Mouse (Mus musculus) frontal cortex, postnatal 14 days (tissue): Measurements from ENCODE around the gene Kcna10.

ENCODE experiments used
- DNase-seq, 2 experiments: peaks; one replicate each; pipeline ENCODE4 v3.0.0; 2022; ENCODE audit warnings: low spot score in 2 of 2

The Kcna10 gene

DNA sequence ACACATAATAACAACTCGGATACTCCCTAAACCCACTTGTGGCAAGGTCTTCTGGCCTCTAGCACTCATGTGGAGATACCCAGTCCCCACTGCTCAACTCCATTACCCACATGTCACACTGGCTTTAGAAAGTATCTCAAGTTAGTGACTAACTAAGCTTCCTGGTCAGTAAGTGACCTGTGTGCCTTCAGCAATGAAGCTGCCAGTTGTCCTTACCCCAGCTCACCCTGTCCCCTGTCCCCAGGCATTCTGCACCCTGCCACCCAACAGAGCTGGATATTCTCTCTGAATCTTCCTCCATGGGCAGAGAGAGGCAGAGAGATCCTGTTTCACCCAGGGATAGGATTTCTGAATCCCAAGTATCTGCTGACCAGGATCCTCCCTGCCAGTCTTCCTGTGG is at the start of gene Kcna10:
Kcna10 (plus strand) TSS at position 301 of the 400 bp plus-strand sequence.
- no peak for DNase-seq

DNA sequence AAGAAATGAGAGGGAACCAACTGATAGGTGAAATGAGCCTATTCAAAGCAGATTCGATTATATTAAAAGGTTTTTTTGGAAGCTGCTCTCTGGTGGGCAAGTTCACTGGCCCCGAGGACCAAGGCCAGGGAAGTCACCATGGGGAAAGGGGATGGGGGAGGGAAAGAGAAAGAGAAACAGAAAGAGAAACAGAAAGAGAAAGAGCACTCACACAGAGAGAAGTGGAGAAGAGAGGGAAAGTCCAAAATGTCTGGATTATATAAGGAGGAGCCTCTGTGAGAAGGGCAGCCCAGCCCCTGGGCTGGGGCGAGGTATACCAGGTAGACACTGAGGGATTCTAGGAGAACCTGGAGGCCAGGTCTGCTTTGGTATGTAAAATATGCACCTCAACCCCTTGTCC is 48.4 kb upstream of the Kcna10 start:
- DNase-seq, result no peak

DNA sequence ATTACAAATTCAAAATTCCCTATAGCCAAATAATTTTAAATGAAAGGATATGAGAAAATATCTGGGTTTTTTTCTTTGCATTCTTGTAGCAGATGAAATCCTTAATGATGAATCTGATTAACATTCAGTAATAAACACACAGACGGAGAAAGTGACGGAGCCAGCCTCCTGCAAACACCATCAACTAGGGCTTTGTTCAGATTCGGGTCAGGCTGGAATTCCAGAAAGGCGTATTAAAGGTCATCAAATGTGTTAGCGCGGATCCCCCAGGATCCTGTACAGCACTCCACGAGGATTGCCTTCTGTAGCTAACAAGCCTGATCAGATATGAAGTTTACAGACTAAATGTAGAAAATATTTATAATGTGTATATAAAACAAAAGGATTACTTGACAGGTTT is 35.7 kb upstream of the Kcna10 start:
- no peak for DNase-seq

DNA sequence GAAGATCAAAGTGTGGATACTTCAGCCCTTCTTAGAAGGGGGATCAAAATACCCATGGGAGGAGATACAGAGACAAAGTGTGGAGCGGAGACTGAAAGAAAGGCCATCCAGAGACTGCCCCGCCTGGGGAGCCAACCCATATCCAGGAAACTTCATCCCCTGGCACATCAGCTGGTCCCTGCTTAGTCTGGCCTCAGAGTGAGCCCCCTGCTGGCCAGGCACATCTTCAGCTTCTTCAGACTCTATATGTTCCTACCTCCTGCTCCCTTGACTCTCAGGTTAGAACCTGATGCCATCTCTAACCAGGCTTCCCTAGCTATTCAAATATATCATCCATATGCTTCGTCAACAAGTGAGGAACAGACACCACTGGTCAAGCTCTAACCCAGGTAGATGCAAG is 33.9 kb upstream of the Kcna10 start:
- DNase-seq, result no peak

DNA sequence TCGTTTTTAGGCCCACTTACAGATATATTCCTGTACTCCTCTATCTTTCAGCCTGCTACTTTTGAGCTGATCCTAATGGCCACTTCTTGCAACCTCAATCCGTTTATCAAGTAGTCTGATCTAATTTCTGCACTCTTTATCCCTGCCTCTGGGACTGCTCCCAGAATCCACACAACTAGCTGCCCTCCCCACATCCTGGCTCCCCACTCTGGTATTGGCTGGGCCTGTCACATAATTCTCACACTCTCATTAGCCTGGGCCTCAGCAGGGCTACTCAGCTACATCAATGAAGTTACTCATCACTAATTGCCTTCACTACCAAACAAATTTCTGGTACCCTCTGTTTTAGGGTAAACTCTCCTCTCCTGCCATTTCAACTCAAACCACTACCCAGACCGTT is 32.4 kb upstream of the Kcna10 start:
- DNase-seq, result no peak

DNA sequence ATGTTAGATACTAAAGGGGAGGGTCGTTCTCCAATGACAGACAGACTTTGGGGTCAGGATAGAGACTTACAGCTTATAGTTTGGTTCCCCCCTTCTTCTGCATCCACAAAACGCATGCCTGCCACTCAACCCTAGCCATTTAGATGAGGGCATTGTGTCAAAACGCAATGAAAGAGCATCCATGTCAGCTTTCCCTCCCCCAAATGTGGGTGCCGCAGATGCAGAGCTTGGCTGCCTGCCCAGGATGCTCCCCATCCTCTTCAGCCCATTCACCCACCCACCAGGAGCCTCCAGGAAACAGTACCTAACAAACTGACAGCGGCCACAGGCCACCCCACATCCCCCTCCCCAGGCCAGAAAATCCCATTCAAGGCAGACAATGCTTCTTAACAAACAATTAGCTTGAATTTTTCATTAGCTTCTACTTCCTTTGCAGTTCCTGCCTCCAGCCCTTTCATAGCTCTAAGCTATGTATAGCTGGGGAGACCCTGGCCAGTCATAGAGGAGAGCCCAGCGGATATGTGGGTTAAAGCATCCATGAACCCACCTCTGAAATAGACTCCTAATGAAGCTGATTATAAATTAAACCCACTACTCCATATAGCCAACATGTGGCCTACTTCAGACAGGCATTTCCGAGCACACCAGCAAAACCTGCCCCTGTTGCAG is 31.9 kb upstream of the Kcna10 start:
- no peak for DNase-seq

DNA sequence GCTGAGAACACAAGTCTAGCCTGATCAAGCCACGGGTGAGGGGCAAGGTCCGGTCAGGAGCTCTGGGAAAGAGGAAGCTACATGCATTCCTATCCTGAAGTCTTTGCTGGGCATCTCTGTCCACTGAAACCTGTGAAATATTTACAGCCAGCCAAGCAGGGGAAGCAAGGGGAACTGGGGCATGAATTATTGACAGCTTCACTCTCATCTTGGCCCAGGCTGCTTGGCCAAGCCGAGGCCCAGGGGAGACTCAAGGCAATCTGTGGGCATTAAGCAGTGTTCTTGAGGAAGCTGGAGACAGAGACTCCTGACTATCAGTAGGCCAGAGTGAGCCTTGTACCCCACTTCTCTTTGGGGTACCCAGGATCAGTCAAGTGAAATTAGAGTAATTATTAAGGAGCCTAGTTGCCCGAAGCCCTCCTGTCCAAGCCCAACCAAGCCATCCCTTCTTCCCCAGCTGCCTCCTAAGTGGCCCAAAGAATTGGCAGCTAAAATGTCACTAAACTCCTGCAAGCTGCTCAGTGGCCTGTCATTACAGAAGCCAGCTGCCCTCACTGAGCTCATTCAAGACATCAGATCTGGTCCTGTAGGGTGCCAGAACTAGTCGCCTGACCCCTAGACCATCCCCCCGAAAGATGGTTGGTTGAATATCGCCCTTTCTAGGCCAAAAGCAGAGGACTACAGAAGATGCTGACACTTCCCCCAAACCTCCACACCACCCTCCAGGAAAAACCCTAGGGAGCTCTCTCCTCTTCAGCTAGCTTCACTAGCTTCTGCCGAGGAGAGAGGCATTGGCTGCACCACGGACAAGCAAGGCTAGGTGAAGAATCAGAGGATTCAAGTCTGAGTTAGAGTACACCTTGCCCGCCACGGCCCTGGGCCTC is 28.8 kb upstream of the Kcna10 start:
- no peak for DNase-seq

DNA sequence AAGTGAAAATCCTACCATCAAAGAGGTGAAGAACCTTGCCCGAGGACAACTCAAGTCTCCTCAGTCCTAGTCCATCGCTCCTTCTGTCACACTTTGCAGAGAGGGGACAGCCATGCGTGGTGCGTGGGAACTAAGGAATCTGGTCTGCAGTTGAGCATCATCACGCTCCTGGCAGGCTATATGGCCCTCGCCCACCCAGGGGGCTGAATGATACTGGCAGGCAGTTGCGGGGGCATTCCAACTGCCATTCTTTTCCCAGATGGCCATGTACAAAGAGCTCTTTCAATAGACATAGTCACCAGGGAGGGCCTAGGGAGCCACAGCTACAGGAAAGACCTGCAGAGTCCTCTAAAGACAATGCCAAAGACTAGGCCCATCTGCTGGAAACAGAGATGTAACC is 24.0 kb upstream of the Kcna10 start:
- DNase-seq, result no peak

DNA sequence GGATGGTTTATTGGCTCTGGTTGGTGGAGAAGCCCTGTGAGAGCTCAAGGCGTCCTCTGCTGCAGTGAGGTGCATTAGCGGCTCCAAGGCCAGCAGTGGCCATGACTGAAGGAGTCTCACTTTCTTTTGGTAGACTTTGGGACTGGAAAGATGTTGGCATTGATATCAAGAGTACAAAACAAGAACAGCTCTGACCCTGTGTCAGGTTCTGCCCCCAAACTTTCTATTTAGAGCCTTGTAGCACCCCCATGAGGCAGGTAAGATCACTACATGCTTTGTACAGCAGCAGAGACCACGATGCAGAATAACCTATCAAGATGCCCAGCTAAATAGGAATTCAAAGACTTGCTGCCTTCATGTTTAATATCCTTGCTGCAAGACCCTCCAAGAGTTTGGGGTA is 23.4 kb upstream of the Kcna10 start:
- DNase-seq, result no peak

DNA sequence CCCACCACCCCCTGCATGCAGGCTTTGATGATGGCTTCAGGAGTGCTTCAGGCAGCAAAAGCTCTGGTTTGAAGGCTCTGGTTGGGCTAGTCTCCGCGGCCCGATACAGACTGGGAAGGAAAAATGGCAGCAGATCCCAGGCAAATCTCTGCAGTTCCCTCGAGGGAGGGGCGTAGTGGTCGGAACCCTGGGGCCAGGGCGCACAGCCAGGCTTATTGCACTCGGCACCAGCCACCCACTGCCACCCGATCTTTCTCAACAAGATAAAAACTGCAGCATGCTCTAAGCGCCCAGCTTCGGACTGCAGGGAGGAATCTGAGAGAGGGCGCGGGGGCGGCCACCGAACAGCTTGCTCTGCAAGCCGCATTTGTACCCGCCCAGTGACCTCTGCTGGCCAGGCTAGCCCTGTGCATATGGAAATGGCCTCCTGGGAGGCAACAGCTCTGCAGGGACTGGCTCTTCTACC is 23.0 kb upstream of the Kcna10 start:
- peak; percentile 33 to 34 for DNase-seq

DNA sequence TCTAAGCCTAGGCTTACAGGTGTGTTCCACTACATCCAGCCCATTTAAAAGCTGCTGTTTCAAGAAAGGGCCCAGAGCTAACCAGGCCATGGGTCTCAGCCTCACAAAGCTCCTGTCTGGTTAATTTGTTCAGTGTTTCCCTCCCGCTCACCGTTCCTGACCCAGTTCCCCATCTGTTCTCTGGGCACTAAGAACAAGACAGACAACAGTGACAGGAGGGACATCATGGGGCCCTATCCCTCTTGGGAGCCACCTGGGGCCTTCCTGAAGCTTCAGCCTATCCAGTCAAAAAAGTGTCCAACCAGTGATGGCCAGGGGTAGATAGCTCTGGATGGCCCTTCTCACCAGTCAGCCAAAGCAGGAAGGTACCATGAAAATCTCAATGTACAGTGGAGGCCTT is 20.1 kb upstream of the Kcna10 start:
- no peak for DNase-seq

DNA sequence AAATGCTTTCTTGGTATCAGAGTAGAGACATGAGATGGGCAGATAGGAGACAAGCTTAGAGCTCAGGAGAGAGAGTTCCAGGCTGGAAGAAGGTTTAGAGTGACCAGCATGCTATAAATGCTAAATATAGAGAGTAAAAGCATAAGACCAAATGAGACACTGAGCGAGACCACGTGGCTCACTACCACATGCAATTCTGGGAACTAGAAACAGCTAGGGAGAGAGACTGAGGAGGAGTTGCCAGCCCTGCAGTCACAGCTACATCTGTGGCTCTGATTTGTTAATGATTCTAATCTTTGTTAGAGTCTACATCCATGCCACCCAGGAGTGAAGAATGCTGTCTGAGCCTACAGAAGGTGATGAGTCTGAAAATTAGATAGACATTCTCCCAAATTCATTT is 13.3 kb upstream of the Kcna10 start:
- no peak for DNase-seq

DNA sequence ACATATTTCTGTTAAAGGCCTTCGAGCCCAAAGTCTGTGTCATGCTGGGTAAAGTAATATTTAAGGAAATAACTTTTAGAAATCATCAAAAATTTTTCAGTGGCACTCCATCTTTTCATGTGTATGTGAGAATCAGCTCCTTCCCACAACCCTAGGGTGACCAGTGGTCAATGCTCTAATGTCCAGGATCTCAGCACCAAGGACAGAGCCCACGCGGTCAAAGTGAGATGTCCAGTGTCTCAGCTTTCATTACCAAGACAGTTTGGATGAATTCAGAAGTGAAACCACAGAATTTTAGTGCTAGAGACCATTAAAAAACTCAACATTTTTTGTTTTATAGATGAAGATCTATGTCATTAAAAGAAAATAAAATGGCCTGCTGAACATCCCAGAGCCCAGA is 10.9 kb upstream of the Kcna10 start:
- DNase-seq, result no peak

DNA sequence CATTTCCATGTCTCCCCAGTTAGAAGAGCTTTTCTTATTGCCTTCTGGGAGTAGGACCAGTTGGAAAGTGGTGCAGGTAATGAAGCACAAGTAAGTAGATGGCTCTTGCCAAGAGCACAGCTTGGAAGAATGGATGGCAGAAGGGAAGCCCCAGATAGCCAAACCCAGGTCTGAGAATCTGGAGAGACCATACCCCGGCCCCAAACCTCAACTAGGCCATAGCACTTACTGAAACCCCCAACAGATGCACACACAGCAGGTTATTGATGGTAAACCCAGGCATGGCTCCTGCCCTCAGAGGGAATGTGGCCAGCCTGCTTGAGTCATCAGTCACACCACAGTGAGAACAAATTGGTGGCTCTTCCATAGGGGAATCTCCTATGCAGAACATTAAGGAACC is 10.3 kb upstream of the Kcna10 start:
- DNase-seq, result no peak

DNA sequence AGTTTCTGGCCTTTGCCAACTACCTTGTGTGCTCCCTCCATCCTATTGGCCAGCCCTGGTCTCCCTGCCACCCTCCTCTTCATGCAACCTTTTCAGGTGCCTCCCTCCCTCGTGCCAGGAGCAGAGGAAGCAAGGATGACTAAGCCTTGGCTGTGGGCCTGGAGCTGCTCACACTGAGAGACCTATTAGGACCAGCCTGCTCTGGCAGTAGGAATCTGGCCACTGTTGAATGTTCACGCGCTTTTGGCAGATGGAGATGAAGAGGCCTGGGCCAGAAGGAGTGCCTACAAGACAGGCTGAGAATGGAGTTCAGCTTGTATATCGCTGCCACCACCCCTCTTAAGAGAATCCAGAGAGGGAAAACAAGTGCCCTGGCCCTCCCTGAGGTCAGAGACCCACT is 7.4 kb upstream of the Kcna10 start:
- DNase-seq, result no peak

DNA sequence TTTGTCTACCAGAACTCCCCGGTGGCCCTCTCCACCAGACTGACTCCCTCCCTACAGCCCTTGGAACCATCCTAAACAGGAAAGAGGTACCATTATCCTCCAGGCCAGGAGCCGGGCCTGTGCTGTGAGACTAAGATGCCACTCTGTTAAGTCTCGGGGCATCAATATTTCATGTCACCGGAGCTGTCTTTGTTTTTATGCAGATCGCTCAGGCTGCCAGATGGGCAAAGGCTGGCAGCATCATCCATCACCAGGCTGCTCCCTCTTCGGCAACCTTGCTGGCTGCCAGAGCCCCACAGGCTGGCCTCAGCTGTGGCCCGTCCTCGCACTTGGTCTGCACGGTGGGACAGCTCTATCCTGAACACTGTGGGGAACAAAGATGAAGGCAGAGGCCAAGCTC is 6.4 kb upstream of the Kcna10 start:
- no peak for DNase-seq

DNA sequence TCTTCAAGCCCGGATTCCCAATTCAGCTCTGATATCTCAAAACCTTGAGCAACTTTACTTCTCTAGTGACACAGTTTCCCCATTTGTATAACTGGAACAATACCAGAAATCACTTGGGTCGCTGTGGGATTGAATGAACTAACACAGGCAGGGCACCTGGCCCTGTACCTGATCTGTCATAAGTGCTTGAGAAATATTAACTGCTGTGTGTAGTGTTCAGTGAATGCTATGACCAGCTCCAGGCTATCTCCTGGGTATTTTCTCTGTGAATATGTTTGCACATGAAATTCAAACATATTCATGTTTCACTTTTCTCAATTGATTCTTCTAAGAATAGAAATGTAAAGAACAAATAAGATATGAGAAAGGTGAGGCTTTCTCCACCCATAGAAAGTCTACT is 2.0 kb upstream of the Kcna10 start:
- DNase-seq, result no peak

DNA sequence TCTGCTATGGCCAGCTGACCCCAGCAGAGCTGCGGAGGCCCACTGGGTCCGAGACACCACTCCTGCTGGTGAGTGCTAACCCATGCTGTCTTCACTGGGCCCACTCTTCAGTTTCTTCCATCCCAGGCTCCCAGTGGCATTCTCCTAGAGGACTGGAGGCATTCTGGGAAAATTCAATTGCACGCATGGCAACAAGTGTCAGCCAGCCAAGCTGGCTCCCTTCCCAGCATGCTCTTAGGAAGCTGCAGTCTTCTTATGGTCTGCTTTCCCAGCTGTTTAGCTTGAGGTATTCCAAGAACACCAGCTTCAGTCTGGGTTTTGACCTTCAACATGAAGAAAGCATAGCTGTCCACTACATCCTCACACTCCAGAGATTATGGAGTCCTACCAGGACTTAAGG is 322 bp downstream of the Kcna10 start:
- DNase-seq, result no peak

DNA sequence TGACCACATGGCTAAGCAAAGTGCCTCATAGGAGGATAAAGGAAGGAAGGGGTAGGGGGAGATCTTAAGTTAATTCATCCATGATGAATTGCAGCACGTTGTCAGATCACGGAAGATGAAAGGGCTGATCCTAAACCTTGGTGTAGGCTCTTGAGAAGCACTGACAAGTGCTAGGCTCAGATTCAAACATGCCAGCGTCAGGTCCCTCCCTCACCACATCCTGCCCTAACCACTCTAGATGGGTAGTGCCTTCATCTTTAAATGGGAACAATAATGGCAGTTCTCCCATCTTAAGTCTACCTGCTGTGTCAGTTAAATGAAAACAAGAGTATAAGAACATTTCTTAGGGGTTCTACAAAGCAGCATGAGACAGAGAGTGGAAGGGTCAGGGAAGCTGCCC is 2.7 kb downstream of the Kcna10 start:
- DNase-seq, result no peak

DNA sequence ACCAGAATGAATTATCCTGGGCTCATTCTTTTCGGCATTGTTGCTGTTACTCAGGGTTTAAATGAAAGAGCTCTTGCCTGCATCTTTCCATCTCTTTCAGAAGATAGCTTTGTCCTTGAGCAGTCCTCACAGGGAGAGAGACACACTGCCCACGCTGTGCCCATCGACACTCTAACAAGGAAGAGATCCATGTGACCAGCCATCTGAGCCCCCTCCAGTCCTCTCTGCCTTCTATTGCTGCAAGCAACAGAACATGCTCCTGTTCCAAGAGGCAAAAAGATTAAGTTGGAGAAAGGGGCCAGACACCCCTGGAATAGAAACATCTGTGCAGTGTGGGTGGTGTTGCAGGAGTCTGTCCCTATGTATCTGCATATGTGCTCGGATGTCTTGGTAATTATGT is 4.2 kb downstream of the Kcna10 start:
- no peak for DNase-seq

DNA sequence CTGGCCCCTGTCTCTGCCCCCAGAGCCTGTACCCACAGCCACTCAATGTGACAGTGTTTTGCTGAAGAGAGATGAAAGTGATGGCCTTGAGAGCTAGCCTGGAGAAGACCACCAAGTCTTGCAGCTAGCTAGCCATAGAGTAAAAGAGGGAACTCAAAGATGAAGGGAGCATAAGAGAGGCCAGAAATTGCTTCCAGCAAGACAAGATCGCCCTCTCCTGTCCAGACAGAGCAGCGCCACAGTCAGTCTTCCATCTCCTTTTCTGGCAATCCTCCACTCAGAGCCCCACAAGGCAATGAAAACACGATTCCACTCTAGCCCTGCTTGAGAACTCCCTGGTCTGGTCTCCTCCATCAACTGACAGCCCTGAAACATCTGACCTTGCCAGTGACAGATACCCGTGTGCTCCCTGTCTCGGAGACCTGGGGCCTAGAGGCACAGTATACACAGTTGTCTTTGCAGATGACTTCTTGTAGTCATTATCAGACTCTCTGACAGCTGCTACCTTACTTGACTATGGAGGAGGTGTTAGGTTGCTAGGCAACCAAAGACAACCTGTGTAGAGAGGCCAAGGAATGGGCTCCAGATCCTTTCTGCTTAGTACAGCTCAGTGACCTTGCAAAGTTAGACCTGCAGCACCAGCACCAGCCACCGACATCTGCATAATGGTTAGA is 5.5 kb downstream of the Kcna10 start:
- peak; percentile 47 to 63 for DNase-seq

DNA sequence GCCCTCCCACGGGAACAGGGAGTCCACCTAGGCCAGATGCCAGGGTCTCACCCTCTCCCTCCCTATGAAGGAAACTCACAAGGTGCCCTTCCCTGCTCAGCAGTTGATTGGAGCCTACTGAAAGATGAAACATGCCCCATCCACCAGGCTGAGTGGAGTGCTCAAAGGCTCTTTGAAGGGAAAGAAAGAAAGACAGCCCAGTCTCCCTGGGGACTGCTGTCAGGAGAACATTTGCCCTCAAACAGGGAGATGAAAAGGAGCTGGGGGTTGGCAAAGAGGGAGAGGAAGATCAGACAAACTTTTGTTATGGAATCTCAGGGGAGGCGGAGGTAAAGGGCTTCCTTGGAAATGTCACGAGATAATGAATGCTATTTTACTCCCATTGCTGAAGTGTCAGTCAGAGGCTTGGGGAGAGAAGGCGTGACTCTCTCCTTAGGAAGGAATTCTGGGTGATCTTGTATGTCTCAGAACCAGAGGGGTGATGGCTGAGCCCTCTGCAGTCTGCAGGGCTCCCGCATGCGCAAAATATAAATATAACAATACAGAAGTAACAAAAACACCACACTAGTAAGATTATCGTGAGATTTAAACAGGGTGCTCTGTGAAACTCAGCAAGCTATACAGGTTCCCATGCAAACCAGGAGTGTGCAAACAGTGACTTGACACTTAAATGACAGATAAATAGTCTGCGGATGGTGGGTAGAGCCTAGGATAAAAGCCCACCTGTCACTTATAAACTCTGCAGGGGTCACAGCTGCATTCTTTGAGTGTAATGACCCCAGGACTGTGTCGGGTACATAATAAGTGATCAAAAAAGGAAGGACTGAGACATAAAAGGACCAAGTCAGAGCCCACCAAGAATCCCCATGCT is 18.7 kb downstream of the Kcna10 start:
- DNase-seq, result no peak
